Mouse (Mus musculus): ENCODE measurements around the gene Zdhhc1. TPM values are rescaled to one million over a fixed set of nuclear protein-coding genes. Genes with fewer than 3 reads are reported as not detected.

The Zdhhc1 gene
- polyA plus RNA-seq, 1 experiment from 2014 or later, result 33.1 TPM

DNA sequence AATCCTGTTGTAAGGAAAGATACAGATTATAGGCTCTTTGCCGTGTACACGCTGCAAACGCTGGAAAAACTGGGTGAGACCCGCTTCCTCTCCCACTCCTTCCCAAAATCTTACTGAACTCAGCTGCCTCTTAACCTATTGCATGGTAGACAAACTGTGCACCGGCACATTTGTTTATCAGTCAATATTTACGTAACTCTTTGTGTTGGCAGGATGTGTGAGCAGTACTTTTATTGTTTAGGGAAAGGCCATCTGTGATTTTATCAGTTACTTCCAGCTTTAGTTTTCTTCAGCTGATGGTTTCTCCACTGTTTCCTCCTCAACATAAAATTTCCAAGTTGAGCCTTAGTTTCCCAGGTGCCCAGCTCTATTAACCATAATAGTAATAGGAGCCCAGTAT is 69.8 kb downstream of the Zdhhc1 start:
- H3K27me3 ChIP-seq (ENCODE audit: control insufficient read depth, insufficient read depth, low read length), result no peaks in the 10 kb centered on the region
- no peaks in the 10 kb centered on the region for H3K36me3 ChIP-seq (replicated peaks; ENCODE audit: control insufficient read depth, insufficient read depth)
- H3K27ac ChIP-seq, result no peak overlapping the region
- H3K4me2 ChIP-seq (replicated peaks), result no peak overlapping the region
- WGBS, result 79% methylated on average over 6 of the region's 6 CpGs
- H3K4me1 ChIP-seq (replicated peaks; ENCODE audit: control insufficient read depth, insufficient read depth, low read length), result peaks cover 5% of the 10 kb centered on the region
- no peak overlapping the region for H3K9ac ChIP-seq
- H3K4me3 ChIP-seq (replicated peaks; ENCODE audit: low read length), result no peak overlapping the region
- H3K9me3 ChIP-seq (ENCODE audit: control insufficient read depth, low read length), result no peaks in the 10 kb centered on the region
- DNase-seq (ENCODE audit: low spot score), result no peak
- ATAC-seq (ENCODE audit: low FRiP score), result no peak

Other genes starting within 250 kb of the Zdhhc1 start
- gene B3gnt9, start 241.7 kb downstream of the Zdhhc1 start, polyA plus RNA-seq (2014; fragmentation: Nextera tagmentation; extraction: Ambion mirVana), result 8.7 and 11.5 TPM in 2 replicates
- 15.2 and 17.4 TPM in 2 replicates for gene Tradd, start 232.3 kb downstream of the Zdhhc1 start, polyA plus RNA-seq (2014; fragmentation: Nextera tagmentation; extraction: Ambion mirVana)
- 1.2 and 2.0 TPM in 2 replicates for gene Fbxl8, start 232.3 kb downstream of the Zdhhc1 start, polyA plus RNA-seq (2014; fragmentation: Nextera tagmentation; extraction: Ambion mirVana)
- gene Hsf4, start 227.1 kb downstream of the Zdhhc1 start, polyA plus RNA-seq (2014; fragmentation: Nextera tagmentation; extraction: Ambion mirVana), result 0.63 and 0.79 TPM in 2 replicates
- 4.0 and 4.3 TPM in 2 replicates for gene Nol3, start 220.8 kb downstream of the Zdhhc1 start, polyA plus RNA-seq (2014; fragmentation: Nextera tagmentation; extraction: Ambion mirVana)
- gene 4931428F04Rik, start 207.0 kb downstream of the Zdhhc1 start, polyA plus RNA-seq (2014; fragmentation: Nextera tagmentation; extraction: Ambion mirVana), result 101 and 120 TPM in 2 replicates
- gene Exoc3l, start 200.8 kb downstream of the Zdhhc1 start, polyA plus RNA-seq (2014; fragmentation: Nextera tagmentation; extraction: Ambion mirVana), result 9.5 and 12.2 TPM in 2 replicates
- gene E2f4, start 199.2 kb downstream of the Zdhhc1 start, polyA plus RNA-seq (2014; fragmentation: Nextera tagmentation; extraction: Ambion mirVana), result 43.5 and 48.2 TPM in 2 replicates
- 1.1 and 1.6 TPM in 2 replicates for gene Elmo3, start 191.3 kb downstream of the Zdhhc1 start, polyA plus RNA-seq (2014; fragmentation: Nextera tagmentation; extraction: Ambion mirVana)
- 0.46 and 0.92 TPM in 2 replicates for gene Lrrc29, start 170.6 kb downstream of the Zdhhc1 start, polyA plus RNA-seq (2014; fragmentation: Nextera tagmentation; extraction: Ambion mirVana)
- 141 and 147 TPM in 2 replicates for gene Tmem208, start 170.5 kb downstream of the Zdhhc1 start, polyA plus RNA-seq (2014; fragmentation: Nextera tagmentation; extraction: Ambion mirVana)
- 0.58 and 0.70 TPM in 2 replicates for gene Fhod1, start 148.9 kb downstream of the Zdhhc1 start, polyA plus RNA-seq (2014; fragmentation: Nextera tagmentation; extraction: Ambion mirVana)
- gene Slc9a5, start 148.1 kb downstream of the Zdhhc1 start, polyA plus RNA-seq (2014; fragmentation: Nextera tagmentation; extraction: Ambion mirVana), result 11.4 and 12.1 TPM in 2 replicates
- 1.8 and 2.6 TPM in 2 replicates for gene Plekhg4, start 123.6 kb downstream of the Zdhhc1 start, polyA plus RNA-seq (2014; fragmentation: Nextera tagmentation; extraction: Ambion mirVana)
- gene Kctd19, start 83.4 kb downstream of the Zdhhc1 start, polyA plus RNA-seq (2014; fragmentation: Nextera tagmentation; extraction: Ambion mirVana), result 0.10 TPM in 1 of 2 replicates, not detected in the other
- 0.44 and 0.78 TPM in 2 replicates for gene Lrrc36, start 83.3 kb downstream of the Zdhhc1 start, polyA plus RNA-seq (2014; fragmentation: Nextera tagmentation; extraction: Ambion mirVana)
- gene Tppp3, start 25.4 kb downstream of the Zdhhc1 start, polyA plus RNA-seq (2014; fragmentation: Nextera tagmentation; extraction: Ambion mirVana), result 204 and 207 TPM in 2 replicates
- gene Hsd11b2, start 21.9 kb upstream of the Zdhhc1 start, polyA plus RNA-seq (2014; fragmentation: Nextera tagmentation; extraction: Ambion mirVana), result 6.1 and 7.0 TPM in 2 replicates
- gene Atp6v0d1, start 69.1 kb upstream of the Zdhhc1 start, polyA plus RNA-seq (2014; fragmentation: Nextera tagmentation; extraction: Ambion mirVana), result 231 and 245 TPM in 2 replicates
- 30.6 and 32.6 TPM in 2 replicates for gene Ripor1, start 108.4 kb upstream of the Zdhhc1 start, polyA plus RNA-seq (2014; fragmentation: Nextera tagmentation; extraction: Ambion mirVana)
- gene Ctcf, start 139.7 kb upstream of the Zdhhc1 start, polyA plus RNA-seq (2014; fragmentation: Nextera tagmentation; extraction: Ambion mirVana), result 76.9 and 79.1 TPM in 2 replicates
- gene Agrp, start 140.5 kb upstream of the Zdhhc1 start, polyA plus RNA-seq (2014; fragmentation: Nextera tagmentation; extraction: Ambion mirVana), result 0.84 TPM in 1 of 2 replicates, not detected in the other
- gene Carmil2, start 189.4 kb upstream of the Zdhhc1 start, polyA plus RNA-seq (2014; fragmentation: Nextera tagmentation; extraction: Ambion mirVana), result 22.3 and 24.4 TPM in 2 replicates
- 71.3 and 78.1 TPM in 2 replicates for gene Acd, start 204.2 kb upstream of the Zdhhc1 start, polyA plus RNA-seq (2014; fragmentation: Nextera tagmentation; extraction: Ambion mirVana)
- gene Pard6a, start 204.2 kb upstream of the Zdhhc1 start, polyA plus RNA-seq (2014; fragmentation: Nextera tagmentation; extraction: Ambion mirVana), result 53.7 and 56.2 TPM in 2 replicates
- 0.22 and 0.27 TPM in 2 replicates for gene 4933405L10Rik, start 210.8 kb upstream of the Zdhhc1 start, polyA plus RNA-seq (2014; fragmentation: Nextera tagmentation; extraction: Ambion mirVana)
- 11.6 and 13.4 TPM in 2 replicates for gene Enkd1, start 211.3 kb upstream of the Zdhhc1 start, polyA plus RNA-seq (2014; fragmentation: Nextera tagmentation; extraction: Ambion mirVana)